Mouse (Mus musculus) adrenal gland, adult 8-10 months (tissue): ENCODE measurements at regions not wholly inside any gene's neighbourhood (a gene's known extent, or its start where the extent isn't known, plus 50 kb on each side); places are given as distances from the start of the nearest gene placed in this dataset.
"Not testable (repeated sequence)": the region's sequence is repeated elsewhere in the genome, so short reads cannot be mapped to it uniquely, and the experiment has no call there.

Experiments
- DNase-seq: peaks from one replicate; pipeline ENCODE4 v3.0.0; 2022

DNA sequence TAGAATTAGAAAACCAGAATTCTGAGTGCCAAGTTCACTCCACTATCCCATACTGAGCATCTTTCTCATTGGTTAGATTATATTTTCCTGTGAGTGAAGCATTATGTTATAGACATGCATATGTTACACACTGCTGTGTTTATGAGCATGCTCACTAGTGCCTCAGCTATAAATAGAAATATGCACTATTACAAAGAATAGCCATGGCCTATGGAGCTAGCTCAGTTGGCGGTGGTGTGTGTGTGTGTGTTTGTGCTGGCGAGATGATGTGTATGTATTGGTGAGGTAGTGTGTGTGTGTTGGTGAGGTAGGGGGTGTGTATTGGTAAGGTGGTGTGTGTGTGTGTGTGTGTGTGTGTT, 106.2 kb downstream of the Sec31a start:
- no peak for DNase-seq

DNA sequence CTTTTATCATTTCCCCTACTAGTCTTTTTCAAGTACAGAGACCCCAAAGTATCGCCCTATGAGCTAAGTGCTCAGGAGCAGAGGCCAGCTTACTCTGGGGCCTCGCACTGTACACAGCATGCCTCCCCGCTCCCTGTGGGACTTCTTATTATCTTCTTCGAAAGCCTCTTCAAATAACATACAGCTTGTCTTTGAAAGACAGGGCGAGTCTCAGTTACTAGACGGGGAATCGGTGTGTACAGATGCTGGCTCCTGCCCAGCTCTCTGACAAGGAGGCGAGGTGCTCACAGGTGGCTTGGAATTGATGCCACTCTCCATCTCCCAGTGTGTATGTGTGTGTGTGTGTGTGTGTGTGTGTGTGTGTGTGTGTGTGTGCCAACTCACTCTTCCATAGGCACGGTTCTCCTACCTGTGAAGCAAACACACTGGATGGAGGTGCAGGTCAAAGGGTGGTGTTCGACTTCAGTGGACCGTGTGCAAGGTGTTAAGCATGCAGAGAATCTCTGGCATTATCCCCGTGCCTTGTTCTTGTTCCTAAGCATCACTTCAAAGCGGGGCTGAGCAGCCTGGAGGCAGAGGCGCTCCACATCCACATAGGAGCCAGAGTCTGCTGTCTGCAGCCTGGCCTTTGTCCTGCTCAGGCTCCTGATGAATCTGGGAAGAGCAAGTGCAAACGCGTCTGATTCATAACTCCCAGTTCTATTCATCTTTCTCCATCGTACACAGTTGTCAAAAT, 106.8 kb downstream of the Sec31a start:
- no peak for DNase-seq

DNA sequence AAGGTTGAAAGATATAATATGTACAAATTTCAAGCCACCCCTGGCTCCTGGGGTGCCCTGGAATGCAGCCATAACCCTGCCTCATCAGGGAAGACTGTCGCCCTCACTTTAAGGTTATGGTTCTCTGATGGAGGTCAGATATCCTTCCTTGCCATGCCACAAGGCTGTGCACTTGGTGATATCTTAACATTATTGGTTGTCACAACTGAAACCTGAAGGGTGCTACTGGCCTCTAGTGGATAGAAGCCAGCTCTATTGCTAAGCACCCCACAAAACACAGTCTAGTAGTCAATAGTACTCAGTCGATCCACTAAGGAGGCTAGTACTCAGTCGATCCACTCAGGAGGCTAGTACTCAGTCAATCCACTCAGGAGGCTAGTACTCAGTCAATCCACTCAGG, 111.6 kb downstream of the Sec31a start:
- DNase-seq, result no peak

DNA sequence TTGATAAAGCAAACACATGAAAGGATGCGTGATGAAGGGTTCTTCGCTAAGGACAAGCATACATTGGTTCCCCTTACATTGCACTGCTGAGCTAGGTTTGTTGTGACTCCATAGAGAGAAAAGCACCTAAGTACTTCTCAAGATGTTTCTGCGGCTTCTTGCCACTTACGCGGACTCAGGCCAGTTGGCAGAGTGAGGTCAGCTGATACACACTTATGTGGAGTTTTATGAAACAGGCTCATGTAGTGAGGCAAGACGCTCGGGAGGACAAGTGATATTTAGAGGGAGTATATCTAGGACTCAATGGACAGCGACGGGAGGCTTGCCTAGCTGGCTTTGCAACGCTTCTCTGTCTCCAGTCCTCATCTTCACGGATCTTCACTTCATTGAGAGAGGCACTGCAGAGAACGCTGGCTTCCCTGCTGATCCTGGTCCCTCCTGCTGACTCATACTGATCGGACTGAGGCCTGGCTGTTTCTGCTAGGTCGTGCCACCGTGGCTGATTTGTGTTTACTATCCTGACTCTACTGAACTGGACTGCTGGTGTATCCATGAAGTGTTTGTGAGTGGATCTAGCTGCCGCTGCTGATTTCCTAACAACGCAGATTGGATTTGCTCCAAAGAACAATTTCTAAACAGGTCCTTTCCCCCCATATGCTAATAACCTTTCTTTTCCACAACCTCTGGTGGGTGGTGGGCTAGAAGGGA, 113.8 kb downstream of the Sec31a start:
- no peak for DNase-seq

DNA sequence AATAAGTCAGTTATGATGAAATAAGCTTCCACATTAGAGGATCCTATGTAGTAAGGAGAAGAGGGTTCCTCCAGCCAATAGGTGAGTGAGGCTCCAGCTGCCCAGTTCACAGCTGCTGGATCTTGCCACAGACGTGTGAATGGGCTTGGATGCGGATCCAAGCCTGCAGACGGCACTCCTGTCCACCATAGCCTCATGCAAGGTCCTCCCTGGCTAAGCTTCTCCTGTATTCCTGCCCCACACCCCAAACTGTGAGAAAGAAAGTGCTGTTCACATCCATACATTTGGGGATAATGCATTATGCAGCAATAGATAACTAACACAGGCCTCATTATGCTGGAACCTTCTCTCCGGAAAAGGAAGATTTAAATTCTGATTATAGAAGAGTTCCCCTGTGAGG, 116.9 kb downstream of the Sec31a start:
- no peak for DNase-seq

DNA sequence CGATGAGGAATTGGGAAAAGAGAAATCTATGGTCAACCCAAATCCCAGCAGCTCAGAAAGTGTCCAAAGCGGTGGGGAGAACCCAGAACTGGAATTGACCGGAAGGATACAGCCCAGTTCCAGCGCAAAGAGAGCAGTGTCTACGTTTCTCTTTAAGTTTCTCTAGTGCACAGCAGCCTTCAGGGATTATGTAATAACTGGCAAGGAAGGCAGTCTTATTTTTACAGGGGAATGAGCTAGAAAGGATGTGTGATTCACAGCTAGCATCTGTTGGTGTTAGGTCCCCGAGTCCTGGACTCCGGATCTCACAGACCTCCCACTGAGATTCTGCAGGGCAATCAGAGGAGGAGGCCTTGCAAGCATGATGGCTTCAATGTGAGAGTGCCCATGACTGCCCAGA, 121.8 kb downstream of the Sec31a start:
- no peak for DNase-seq

DNA sequence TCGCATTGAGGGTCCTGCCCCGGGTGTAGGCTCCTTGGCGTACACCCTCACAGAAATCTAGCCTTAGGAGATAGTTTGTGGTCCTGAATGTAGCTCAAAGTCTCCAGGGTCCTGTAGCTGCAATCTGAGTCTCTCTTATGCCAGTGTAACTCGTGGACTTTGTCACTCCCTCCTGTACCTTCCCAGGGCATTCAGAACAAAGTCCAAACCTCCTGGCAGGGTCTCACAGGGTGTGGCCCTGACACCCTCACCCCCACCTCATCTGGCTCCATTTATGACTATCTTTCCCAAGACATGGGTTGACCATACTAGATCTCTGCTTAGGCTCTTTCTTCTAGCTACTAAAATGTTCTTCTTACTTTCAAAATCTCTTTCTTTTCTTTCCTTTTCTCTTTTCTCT, 120.6 kb upstream of the Tmem150c start:
- no peak for DNase-seq

DNA sequence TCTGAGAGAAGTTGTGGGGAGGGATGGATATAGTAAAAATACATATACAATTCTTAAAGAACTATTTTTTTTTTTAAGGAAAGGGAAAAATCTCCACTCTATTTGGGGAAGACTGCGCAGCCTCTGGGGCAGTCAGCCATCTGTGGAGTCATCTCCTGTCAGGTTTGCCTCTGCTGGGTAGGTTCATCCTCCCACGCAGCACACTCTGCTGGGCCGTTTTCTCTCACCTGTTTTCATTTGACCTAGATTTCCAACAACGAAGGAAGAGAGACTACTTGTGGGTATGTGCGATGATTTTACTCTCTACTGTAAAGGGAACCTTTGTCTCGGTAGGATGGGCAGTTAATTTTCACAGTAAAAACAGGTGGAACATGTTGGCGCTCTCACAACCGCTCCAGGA, 119.9 kb upstream of the Tmem150c start:
- no peak for DNase-seq

DNA sequence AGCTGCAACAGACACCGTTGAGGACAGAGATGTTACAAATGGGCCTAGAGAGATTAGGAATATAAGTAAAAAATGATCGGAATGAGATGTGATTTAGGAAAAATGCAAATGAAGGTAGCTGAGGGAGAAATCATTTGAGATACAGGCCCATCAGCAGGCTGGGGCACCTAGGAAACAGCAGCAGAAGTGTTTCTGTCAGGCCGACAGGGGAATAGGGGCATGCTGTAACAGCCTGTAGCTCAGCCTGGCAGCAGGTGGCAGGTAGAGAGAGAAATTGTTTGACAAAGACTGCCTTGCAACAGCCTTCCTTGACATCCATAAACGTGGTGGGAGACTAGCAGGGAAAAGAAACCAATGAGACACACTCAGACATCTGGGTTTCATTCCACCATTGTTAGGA, 115.1 kb upstream of the Tmem150c start:
- no peak for DNase-seq

DNA sequence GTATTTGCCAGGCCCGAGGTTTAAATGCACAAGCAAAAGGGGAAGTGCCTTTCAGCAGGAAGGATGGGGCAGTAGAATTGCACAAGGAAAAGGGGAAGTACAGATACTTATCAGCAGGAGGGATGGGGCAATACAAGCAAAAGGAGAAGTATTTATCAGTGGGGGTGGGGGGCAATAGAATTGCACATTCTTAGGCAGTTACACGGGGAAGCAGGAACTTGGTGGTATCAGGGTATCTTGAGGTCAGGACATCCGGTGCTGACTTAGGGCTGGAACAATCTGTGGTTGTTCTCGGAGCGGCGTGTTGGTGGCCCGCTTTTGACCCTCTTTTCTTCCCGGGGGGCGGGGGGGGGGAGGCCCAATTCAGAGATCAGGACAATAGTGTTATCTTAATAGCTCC, 112.4 kb upstream of the Tmem150c start:
- DNase-seq, result not testable (repeated sequence)

DNA sequence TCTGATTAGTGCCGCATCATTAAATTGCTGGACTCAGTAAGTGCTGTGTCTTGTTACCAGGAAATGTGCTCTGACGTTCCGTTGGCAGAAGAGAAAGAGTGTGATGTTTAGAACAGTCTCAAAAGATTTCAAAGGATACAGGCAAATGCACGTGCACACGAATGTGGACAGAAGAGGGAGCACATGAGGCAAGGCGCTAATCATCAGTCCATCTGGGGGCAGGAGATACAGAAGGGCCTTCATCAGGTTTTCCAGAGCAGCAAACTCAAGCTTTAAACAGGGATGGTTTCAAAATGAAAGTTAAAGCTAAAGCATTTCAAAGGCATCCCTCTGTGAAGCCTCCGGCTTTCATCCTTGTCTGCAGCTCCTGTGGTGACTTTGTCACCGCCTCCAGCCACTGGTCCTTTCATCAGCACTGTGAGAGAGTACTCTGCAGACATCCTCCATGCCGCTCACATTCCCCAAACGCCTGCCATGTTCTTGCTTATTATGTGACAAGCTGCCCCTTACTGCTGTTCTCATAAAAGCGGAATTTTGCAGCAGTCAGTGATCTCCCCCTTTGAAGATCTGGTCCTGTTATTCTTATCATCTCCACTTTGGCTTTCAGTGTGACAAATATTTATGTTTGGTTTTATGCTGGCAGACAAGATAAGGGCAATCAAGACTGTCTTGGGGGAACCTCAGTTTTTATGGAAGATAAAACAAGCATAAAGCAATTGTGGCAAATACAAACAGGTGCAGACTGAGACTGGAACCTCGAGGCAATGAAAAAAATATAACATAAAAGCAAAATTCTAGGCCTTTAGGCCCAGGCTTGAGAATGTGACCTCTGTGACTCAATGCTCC, 111.5 kb upstream of the Tmem150c start:
- DNase-seq, result no peak

DNA sequence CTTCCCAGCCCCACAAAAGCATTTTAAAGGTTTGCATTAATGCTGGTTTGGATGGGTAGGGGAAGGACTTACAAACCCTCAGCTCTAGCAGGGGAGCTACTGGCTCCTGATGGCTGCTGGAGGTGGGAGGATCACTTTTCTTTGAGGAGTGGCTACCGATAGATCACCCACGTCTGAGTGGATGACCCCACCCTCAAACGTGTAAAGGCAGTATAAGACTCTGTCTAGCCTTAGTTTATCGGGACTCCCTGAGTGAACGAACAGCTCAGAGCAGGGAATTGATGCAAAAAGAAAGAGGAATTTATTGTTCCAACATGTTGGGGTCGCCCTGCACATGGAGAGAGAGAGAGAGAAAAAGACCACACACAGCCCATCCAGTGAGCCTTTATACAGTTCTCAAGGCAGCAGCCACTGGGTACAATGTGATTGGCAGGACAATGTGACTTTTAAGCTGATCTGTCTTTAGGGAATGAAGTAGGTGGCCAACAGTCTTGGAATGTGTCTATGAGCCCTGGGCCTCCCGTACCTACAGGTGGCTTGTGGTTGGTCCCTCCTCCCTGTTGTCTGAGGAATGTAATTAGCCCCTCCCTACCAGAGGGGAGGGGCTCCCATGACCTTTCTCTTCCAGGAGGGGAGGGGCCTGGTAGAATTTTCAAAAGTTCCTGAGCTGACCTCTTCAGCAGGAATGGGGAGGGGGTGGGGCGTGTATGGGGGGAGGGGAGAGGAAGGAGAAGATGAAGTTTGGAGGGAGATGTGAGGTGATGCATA, 108.7 kb upstream of the Tmem150c start:
- DNase-seq, result no peak

DNA sequence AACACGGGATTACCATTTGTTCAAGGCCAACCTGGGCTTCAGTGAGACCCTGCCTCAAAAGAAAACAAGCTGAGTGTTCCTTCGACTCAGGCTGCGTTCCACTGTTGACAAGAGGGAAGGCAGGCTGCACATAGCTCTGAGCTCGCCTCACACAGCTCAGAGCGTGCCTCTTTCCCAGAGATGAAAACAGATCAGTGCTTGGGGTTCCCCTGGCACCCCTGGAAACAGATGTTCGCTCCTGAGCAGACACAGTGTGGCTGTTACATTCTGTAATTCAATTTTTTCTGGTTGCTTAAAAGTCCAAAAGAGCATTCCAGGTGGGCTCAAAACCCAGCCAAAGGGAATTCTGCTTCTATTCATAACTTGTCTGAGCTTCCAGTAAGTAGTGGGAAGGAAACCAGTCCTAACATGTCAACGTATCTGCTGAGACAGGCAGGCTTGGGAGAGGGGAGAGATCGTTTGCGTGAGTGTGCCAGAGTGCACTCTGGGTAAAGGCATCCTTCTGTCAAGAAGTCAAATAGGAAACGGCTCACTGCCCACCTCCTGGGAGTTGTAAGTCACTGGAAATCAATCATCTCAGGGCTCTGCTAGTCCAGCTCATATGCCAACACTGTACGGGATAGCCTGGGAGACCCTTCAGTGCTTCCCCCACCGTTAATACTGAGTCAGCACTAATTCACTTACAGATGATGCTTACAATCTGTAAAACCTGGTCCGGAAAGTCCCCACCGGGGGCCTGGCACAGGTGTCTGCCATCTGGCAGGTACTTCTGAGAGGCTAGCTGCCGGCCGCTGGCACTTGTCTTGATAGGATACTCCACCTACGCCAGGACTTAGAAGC, 107.3 kb upstream of the Tmem150c start:
- no peak for DNase-seq

DNA sequence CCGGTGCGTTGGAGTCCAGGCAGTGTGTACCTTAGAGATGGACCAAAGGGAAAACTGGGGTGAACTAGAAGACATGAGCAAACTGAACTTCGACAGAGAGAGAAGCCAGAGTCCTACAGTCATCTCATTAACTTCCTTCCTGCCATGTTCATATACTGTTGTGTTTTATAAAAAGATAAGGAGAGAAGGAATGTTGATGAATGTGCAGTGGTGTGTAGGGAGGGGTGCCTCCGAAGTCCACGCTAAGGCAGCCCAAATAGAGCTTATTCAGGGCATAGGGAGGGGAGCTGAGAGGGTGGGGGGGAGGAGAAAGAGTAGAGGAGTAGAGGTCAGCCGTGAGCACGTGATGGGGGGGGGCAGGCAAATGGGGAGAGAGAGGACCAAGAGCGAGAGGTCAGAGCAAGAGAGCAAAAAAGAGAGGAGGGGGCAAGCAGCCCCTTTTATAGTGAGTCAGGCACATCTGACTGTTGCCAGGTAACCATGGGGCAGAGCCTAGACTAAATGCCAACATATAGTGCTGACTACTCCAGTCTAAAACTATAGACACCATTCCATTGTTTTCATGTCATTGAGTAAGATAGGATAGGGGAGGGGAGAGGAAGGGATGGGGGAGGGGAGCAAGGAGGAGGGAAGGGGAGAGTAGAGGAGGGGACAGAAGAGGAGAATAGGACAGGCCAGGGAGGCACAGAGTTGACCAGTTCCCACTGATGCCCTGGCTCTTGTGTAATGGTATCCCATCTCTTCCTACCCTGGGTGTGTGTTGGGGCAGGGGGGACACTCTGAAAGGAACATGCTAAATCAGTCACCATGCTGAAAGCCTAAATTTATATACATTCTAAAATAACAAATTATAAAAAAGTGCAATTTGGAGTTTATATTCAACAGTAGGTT, 100.4 kb upstream of the Tmem150c start:
- no peak for DNase-seq

DNA sequence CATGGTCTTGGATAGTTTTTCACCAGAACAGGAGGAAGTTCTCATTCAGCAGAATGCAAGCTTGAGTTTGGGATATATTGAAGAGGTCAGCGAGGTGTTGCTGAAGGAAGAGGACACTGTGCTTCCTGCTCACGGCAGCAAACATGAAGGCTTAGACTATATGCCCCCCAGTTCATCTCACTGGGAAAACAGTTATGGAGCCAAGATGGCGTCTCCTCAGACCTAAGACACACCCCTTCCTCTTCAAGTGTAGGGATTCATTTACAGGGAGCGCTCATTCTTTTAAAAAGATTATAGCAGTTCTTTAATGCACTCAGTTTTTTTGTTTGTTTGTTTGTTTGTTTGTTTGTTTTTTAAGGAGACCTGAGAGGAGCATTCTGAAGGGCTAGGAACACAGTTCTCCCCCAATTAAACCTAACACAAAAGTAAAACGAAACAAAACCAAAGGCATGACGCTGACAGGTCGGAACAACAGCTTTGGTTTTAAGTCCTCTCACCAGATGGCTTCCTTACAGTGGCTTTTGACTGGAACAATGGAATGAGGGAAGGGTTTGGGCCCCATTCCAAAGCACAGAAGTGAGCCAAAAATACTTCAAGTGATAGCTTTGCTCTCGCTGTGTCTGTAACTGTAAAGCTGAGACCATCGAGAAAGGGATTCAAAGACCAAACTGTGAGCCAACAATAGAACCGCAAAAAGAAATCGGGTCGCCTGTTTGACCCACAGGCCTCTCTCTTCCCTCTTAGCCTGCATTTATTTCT, 99.5 kb upstream of the Tmem150c start:
- DNase-seq, result no peak

DNA sequence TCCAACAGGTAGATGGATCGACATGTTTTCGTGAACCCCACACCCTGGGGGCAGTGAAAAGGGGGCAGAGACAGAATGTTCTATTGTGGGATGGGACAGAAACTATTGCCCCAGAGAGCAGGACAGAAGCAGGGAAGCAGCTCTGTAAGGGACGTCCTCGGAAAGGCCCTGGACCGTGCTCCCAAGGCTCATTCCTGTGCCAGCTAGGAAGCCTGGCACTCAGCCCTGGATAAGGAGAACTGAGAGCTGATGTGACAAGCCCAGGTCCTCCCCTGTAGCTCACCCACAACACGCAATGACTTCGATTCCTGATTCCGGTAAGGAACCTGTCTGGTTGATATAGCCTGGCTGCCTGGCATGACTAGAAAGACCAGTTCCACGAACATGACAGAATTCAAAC, 95.7 kb upstream of the Tmem150c start:
- DNase-seq, result peak; percentile 34

DNA sequence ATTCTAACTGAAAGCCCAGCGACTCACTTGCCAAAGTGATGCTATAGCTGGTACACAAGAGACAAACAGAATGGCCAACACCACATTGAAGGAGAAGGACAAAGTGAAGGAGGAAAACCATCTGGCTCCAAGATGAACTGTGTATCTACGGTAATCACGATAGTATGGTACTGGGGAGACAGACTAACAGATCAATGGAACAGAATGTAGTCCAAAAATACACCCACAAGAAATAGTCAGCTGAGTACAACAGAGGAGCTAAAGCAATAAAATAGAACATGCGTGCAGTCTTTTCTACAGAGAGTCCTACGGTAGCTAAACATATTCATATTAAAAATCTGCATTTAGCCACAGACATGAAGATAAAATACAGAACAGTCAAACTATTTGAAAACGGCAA, 92.4 kb upstream of the Tmem150c start:
- no peak for DNase-seq

DNA sequence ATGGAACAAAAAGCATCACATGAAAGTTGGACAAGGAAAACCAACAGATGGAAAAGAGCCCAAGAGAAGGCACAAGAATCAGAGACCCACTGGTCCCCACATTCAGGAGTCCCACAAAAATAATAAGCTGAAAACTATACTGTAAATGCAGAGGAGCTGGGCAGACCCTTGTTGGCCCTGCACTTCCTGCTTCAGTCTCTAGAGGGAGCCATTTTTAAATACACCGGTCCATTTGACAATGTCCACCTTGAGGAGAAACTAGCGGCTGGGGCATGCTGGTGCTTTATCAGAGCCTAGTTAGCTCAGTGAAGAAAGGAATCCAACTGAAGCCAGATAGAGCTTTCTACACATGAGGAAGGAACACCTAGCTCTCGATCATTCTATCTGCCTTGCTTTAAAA, 90.1 kb upstream of the Tmem150c start:
- DNase-seq, result no peak

DNA sequence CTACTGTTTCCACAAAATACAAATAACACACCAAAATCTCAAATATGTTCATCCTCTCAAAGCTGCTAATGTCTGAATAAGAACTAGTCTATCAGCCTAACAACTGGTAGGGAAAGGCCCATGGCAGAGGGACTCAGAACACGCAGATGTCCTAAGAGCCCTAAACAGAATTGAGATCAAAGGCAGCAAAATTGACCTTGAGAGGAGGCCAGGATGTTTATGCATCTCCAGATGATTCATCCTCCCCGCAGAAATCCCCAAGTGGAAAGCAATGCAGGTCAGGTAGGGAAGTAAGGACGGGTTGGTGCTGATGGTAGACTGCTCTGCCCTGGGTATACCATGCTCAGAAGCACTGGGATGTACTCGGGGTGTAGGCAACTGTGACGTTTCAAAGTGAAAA, 89.0 kb upstream of the Tmem150c start:
- peak; percentile 44 for DNase-seq

DNA sequence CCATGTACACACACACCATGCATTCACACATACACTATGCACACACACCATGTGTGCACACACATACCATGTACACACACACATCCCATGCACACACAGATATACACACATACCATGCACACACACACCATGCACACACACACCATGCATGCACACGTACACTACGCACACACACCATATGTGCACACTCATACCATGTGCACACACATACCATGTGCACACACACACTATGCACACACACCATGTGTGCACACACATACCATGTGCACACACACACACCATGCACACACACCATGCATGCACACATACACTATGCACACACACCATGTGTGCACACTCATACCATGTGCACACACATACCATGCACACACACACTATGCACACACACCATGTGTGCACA, 87.1 kb upstream of the Tmem150c start:
- no peak for DNase-seq
